Comparison of ENCODE assay signal across 9 mouse cellular contexts in the genomic region with DNA sequence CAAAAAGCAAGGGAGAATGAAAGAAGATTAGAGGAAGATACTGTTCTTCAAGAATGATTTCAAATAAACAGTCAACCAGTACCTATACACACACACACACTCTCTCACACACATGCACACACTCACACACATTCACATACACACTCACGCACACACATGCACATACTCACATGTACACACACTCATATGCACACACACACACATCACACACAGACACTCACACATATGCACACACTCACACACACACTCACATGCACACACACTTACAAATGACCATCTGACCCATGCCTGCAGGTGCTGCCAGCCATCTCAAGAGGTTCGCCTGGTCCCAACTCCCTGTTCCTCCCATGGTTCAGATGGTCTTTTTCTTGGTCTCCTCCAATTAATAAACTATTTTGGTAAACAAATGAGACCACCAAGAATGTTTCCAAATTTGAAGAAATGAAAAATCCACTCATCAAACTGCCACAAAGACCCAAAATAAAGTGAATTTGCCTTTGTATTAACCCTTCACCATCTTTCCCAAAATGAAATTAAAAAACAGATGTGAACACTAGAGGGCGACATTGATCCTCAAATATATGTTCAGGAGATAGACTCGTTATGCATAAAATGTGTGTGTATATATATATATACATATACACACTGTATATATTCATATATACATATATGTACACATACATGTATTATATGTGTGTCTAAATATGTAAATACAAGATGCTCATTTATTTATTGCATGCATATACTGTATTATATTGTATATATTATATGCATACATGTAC.
DNase-seq lines count a peak whose midpoint lies in the region; ATAC-seq and TF ChIP-seq lines count a peak whose summit lies in the region.
"Had no signal": no experiment of that assay in that cellular context is flagged by ENCODE, and none has a peak within 500 bp of the region (broad histone marks: within the 10 kb centered on the region; RNA-seq: fewer than 3 reads in every experiment).

No protein-coding gene starts in this region.

- H3K9me3 ChIP-seq in ES-E14 (ENCODE audit: control insufficient read depth, insufficient read depth, low read depth, low read length), result no peaks in the 10 kb centered on the region

- DNase-seq in layer of hippocampus, adult 9-10 months (ENCODE audit: low spot score), result peak; percentile 50
- no peak for DNase-seq in layer of hippocampus, adult 9-11 months
- no peak for DNase-seq in ES-E14 (ENCODE audit: low read depth, low spot score)
- peak; percentile 75 for DNase-seq in embryo, embryonic 10.5 days (ENCODE audit: low spot score)
- peak; percentile 49 for DNase-seq in mesoderm, embryonic 11.5 days (ENCODE audit: low read depth, low spot score)
- DNase-seq in gastrocnemius, postnatal 25 days, result no peak
- no peak for DNase-seq in kidney, adult 11 months

- no peak overlapping the region for H3K27ac ChIP-seq in ES-E14 (ENCODE audit: insufficient read depth, low read depth, low read length, poor library complexity, severe bottlenecking)

- ATAC-seq in monocyte, adult 5-6 weeks (replicated peaks; ENCODE audit: insufficient number of reproducible peaks, low FRiP score, low TSS enrichment, poor library complexity, severe bottlenecking), result no peak
- ATAC-seq: inflammation-experienced regulatory T-cells, adult 6 months had no signal

- no peak overlapping the region for H3K9ac ChIP-seq in ES-E14 (ENCODE audit: insufficient read depth, low read depth, low read length, poor library complexity, severe bottlenecking)

- H3K4me1 ChIP-seq in ES-E14 (ENCODE audit: control insufficient read depth in 2 of 2, insufficient read depth in 2 of 2, low read length in 2 of 2, poor library complexity in 1 of 2), result no peaks in the 10 kb centered on the region

- H3K4me3 ChIP-seq in ES-E14 (ENCODE audit: insufficient read depth in 1 of 2, low read depth in 1 of 2, low read length in 2 of 2, poor library complexity in 1 of 2, severe bottlenecking in 1 of 2), result no peak overlapping the region

- no peaks in the 10 kb centered on the region for H3K36me3 ChIP-seq in ES-E14 (ENCODE audit: control insufficient read depth, insufficient read depth, low read length, poor library complexity, severe bottlenecking)

- in situ Hi-C loops in ES-E14 (cut with MboI; ENCODE audit: low sequenced_read_pairs in 2 of 2, unreplicated experiment in 2 of 2), result loop anchor here (25.0 kb wide), 1 partner anchor 271 kb away; no protein-coding TSS in a partner anchor

TF ChIP-seq in ES-E14, 5 proteins besides CTCF, POLR2A, EP300 and RAD21:
- no peak for TF ChIP-seq MAFK (IDR thresholded peaks at IDR 0.05; ENCODE audit: insufficient read depth, low read depth, low read length)
- peak; percentile 52; the same call in 1 of the 2 replicates for TF ChIP-seq ZC3H11A (IDR thresholded peaks at IDR 0.05; ENCODE audit: borderline replicate concordance, low read depth, low read length)

Comparison
In these comparisons a context has a peak if more than half of its experiments do, and no peak if none do; other contexts are left out.
1. DNase-seq: peak in layer of hippocampus, adult 9-10 months (single experiment), embryo, embryonic 10.5 days (single experiment) and mesoderm, embryonic 11.5 days (single experiment); none in layer of hippocampus, adult 9-11 months (single experiment), ES-E14 (single experiment), gastrocnemius, postnatal 25 days (single experiment) and kidney, adult 11 months (single experiment).